Mouse (Mus musculus): ENCODE measurements at regions not wholly inside any gene's neighbourhood (a gene's known extent, or its start where the extent isn't known, plus 50 kb on each side); places are given as distances from the start of the nearest gene placed in this dataset.

- TF ChIP-seq CTCF (IDR thresholded peaks at IDR 0.05; ENCODE audit: low read depth) (no peak), EP300 (IDR thresholded peaks at IDR 0.05; ENCODE audit: low read depth) (no peak)
Observed at GRCm38 (mm10) chr5:118435556-118435950, 124.9 kb upstream of the Med13l start.
